Mouse (Mus musculus): ENCODE measurements around the gene Itpkc.

- TF ChIP-seq CHD2 (IDR thresholded peaks at IDR 0.05; ENCODE audit: low read depth, low read length) (no peak), MAFK (IDR thresholded peaks at IDR 0.05; ENCODE audit: insufficient read depth, low read depth, low read length) (no peak), ZNF384 (IDR thresholded peaks at IDR 0.05; ENCODE audit: low read depth, low read length) (no peak), ZC3H11A (IDR thresholded peaks at IDR 0.05; ENCODE audit: borderline replicate concordance, low read depth, low read length) (no peak)
Measured at GRCm38 (mm10) chr7:27228865-27229264, 404 bp upstream of the Itpkc start.
